Mouse (Mus musculus): ENCODE measurements around the gene Mars.
A peak's percentile ranks its signal among the peaks of the same experiment; 100 is the strongest.
"Not testable (repeated sequence)": the region's sequence is repeated elsewhere in the genome, so short reads cannot be mapped to it uniquely, and the experiment has no call there.

Mars gene

GRCm38 (mm10) chr10:127310523-127311475 is 787 bp downstream of the Mars start:
- no peak for DNase-seq (ENCODE audit: low read depth)

- DNase-seq (ENCODE audit: low read depth) = not testable (repeated sequence)
These were observed 2.4 kb downstream of the Mars start for GRCm38 (mm10) chr10:127309167-127309566.

DNA sequence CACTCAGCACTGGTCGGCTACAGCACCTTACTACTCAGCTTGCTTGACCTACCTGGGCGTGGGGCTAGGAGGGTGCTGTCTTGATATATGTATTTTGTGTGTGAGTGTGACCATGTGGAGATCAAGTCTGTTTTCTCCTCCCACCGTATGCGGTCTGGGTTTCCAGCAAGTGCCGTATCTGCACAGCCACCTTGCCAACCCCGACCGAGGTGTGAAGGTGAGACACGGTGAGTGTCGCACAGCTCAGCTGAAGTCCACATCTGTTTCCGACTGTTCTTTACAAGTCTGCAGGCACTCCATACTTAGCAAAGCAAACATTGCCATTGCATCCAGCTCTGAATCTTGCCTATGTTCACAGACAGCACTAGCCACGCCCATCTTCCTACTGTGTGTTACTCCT is 8.4 kb downstream of the Mars start:
- DNase-seq (ENCODE audit: low read depth) = no peak

DNA sequence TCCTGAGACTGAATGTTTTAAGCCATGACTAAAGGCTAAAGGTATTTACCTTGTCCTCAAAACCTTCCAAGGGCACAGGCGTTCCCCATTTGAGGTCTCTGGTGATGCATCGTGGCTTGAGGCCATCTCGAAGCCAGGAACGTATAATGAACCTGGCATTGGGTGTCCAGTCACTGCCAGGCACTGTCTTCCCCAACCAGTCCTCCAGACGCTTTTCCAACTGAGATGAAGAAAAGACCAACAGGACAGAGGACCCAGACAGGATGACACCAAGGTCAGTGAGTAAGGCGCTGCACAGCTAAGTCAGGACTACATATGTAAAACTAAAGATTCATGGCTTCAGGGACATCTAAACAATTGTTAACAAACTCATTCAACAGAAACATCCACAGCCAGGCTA is 11.2 kb downstream of the Mars start:
- no peak for DNase-seq (ENCODE audit: low read depth)

DNA sequence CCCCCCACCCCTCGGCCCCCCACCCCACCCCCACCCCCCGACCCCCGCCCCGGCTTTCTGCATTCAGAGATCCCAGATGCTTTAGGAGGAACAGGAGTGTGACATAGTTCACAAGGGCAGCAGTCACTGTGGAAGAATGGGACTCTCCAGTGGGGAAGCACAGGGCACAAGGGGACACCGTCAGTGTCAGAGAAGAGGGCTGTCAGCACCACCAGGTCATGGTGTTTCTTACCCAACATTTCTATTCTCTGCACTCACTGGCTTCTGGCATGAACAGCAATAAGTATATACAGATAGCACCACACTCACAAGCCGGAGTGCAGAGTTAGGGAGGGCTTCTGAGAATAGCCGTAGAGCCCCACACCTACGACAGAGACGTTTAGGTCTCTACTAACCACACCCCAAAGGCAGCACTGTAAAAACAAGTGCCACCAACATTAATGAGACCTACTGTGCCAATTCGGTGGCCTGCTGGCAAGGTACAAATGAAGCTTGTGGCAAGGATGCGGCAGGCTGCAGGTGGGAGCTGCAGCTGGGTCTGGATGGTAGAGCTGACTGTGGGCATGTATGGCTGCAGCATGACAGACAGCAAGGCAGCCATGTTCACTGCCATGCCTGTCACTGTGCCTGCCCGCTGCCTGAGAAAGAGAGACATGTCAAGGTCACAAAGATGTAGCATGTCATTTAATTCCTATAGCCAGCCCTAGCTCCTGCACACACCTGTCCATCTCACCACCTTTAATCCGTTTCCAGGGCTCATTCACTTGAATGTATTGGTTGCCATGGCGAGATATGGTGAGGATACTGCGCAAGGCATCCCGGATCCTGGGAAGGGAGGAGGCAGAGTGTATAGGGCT is 14.3 kb downstream of the Mars start:
- no peak for DNase-seq (ENCODE audit: low read depth)

- no peak for DNase-seq (ENCODE audit: low read depth)
These were observed 15.4 kb downstream of the Mars start for GRCm38 (mm10) chr10:127295986-127296794.

- no peak for DNase-seq (ENCODE audit: low read depth)
These were observed 16.6 kb downstream of the Mars start for GRCm38 (mm10) chr10:127294895-127295510.

- no peak for DNase-seq (ENCODE audit: low read depth)
These were observed 17.9 kb downstream of the Mars start for GRCm38 (mm10) chr10:127293590-127294113.

GRCm38 (mm10) chr10:127292987-127293538 is 18.5 kb downstream of the Mars start:
- DNase-seq (ENCODE audit: low read depth) = no peak

DNA sequence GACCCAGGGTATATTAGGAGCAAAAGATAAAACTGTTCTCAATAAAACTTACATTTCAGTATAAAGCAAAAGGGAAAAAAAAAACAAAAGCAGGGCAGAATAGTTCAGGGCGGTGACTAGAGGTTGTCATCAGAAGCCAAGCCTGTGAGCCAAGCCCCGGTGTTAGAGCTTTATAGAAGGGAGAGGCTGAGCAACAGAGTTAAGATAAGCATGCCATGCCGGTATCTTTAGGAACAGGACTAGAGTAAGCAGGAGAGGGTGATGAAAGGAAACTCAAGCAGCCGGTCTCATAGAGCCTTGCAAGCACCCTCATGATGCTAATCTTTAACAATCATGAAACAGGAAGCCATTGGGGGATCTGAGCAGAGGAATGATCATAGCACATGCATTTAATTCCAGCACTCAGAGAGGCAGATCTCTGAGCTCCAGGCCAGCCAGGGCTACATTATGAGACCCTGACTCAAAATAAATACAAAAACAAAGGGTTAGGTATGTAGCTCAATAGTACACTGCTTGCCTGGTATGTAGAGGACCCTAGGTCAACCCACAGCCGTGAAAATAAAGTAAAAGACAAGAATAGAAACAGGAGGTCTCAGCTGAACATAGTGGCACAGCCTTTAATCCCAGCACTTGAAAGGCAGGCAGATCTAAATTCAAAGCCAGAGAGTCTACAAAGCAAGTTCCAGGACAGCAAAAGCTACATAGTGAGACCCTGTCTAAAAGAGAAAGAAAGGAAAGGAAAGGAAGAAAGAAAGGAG is 19.5 kb downstream of the Mars start:
- DNase-seq (ENCODE audit: low read depth) = peak; percentile 57

- peak; percentile 75 for DNase-seq (ENCODE audit: low read depth)
These were observed 20.4 kb downstream of the Mars start for GRCm38 (mm10) chr10:127290930-127291880.

- DNase-seq (ENCODE audit: low read depth) = peak; percentile 99
These were observed 21.2 kb downstream of the Mars start for GRCm38 (mm10) chr10:127290307-127290929.

- peak; percentile 83 for DNase-seq (ENCODE audit: low read depth)
These were observed 21.9 kb downstream of the Mars start for GRCm38 (mm10) chr10:127289573-127290191.

DNA sequence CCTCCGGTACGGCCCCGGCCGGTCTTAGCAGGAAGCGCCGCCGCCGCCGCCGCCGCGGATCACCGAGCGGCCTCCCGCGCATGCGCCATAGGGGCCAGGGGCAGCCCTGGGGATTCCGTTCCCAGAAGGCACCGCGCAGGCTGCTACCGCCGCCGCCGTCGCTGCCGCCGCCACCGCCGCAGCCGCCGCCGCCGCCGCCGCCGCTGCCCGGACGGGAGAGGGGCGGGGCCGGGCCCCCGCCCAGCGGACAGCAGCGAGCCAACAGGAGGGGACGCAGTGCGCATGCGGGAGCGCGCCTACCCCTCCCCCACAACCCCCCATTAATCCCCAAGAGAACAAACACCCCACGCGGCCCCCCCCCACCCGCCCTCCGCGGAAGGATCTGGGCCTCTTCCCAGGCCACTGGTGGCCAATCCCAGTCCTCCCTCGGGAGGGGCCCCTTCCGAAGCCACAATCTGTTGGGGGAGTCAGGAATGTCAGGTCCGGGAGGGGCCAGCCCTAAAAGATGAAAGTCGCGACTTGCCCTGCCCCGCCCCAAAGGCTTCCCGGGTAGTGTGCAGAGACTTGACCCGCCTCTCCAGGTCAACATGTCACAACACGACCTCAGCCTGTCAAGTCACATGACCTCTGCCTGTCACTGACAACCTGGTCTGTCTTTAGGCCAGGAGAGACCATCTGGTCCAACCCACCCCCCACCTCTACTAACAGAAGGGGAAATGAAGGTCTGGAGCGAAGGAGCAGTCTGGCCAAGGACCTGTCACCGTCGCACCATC is 22.6 kb downstream of the Mars start, which contains the start of gene Mbd6:
Gene Mbd6, minus strand, starts transcription at position 219 of the 773 bp plus-strand sequence.
- peak; percentile 95 for DNase-seq (ENCODE audit: low read depth)

- no peak for DNase-seq (ENCODE audit: low read depth)
These were observed 23.2 kb downstream of the Mars start for GRCm38 (mm10) chr10:127288328-127288799.

GRCm38 (mm10) chr10:127287936-127288293 is 23.7 kb downstream of the Mars start:
- DNase-seq (ENCODE audit: low read depth) = no peak

All from naive thymus-derived CD4-positive, alpha-beta T cell, adult 2 months (primary cell).